Mouse (Mus musculus) right cerebral cortex, postnatal 25 days (tissue): ENCODE data around the gene Hist1h3h.
"Not testable (repeated sequence)": the region's sequence is repeated elsewhere in the genome, so short reads cannot be mapped to it uniquely, and the experiment has no call there.

Experiments
- DNase-seq: peaks from one replicate; pipeline ENCODE4 v3.0.0; 2022

Hist1h3h gene

DNA sequence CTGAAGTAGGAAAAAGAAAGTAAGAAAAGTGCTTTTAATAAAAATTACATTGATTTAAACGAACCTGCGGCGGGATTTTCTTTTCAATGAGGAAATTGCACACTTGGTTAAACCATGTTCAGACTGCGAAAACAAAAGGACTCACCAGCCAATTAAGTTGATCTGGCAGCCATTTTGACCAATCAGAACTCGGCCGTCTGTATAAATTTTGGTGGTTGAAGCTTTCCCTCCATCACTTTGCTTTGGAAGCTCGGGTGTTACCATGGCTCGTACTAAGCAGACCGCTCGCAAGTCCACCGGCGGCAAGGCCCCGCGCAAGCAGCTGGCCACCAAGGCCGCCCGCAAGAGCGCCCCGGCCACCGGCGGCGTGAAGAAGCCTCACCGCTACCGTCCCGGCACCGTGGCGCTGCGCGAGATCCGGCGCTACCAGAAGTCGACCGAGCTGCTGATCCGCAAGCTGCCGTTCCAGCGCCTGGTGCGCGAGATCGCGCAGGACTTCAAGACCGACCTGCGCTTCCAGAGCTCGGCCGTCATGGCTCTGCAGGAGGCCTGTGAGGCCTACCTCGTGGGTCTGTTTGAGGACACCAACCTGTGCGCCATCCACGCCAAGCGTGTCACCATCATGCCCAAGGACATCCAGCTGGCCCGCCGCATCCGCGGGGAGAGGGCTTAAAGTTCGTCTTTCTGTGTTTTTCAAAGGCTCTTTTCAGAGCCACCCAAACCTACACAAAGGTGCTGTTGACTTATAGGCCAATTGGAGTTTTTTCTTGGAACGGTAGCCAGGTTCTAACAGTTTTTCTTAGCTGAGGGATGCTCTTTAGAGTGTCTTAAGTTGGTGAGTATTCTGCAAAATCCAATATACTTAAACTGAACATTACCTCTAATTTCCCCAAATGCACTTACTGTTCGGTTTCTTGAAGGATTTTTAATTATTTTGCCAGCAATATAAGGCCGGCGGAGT lies at the start of gene Hist1h3h:
TSS of gene Hist1h3h (plus strand) at position 263 of the 961 bp plus-strand sequence.
- DNase-seq: peak; percentile 87

DNA sequence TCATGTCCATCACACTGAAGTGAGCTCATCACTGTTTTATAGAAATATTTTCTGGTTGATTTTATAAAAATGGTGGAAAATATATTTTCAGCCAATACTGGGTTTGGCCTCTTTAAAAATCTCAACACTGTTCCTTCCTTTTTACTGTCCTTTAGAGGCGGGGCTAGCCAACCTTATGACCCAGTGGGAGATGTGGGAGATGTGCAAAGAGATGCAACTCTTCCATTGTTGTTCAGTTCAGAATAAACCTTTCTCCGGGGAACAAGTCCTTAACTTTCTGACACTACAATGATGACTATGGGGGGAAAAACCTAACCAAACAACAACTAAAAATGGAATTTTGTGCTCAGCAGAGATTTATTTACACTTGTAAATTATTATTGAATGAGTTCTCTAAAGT lies 40.2 kb upstream of the Hist1h3h start, which contains the start of gene Olfr1360:
TSS of gene Olfr1360 (minus strand) at position 101 of the 400 bp plus-strand sequence.
- no peak for DNase-seq

DNA sequence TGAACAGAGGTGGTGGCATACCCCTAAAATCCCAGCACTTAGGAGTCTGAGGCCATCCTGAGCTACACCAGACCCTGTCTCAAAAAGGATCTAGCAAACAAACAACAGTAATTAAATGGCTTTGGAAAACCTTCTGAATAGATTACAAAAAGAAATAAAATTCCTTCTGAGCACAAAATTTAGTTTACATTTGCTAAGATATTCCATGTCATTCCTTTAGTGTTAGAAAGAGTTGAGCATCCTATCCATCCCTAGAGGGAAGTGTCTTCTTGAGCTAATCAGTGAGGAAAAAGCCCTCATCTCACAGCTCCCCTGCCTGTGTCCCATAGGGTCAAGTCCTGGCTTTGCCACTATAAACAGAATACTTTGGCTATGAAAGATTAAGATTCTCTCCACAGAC lies 19.6 kb upstream of the Hist1h3h start, which contains the start of gene Olfr1359:
TSS of gene Olfr1359 (plus strand) at position 301 of the 400 bp plus-strand sequence.
- no peak for DNase-seq

DNA sequence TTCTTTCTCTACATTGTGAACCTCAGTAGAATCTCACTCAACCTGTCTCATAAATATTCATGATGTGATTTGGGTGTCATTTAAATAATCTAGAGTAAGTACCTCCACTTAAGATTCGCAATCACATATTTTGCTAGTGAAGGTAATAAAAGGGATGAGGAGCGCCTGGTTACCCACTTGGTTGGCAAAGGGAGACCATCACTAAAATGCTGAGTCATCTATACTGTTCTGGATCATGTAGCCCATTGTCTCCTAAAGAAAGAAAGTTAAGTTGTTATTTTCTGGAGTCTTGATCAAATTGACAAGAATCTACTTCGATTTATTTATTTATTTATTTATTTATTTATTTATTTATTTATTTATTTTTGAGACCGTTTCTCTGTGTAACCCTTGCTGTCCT lies 10.8 kb upstream of the Hist1h3h start:
- no peak for DNase-seq

DNA sequence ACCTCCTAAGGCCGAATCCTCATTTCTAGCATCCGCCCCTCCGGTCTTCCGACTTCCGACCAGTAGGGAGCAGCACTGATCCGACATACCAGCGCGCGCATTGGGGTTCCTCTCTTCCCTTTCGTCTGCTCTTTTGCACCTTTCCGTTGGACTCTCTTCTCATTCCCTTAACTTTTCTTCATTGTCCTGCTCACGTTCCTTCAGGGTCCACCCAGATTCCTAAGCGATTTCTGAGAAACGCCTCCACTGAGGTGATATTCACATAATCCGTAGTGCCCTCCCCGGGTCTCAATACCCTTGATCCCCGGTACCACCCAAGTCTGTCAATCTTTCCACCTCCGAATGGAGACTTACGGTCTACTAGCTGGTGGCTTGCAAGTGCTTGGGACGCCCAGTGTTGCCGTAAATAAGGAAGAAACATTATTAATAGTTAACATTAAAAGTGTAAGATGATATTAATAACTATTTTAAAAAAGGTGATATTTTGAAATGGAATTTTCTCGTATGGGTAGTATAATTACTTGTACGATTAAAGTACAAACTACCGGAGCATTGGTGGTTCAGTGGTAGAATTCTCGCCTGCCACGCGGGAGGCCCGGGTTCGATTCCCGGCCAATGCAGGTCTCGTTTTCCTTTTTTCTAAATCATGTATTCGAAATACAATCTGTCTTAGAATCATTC lies 7.3 kb upstream of the Hist1h3h start:
- peak; percentile 87 for DNase-seq

DNA sequence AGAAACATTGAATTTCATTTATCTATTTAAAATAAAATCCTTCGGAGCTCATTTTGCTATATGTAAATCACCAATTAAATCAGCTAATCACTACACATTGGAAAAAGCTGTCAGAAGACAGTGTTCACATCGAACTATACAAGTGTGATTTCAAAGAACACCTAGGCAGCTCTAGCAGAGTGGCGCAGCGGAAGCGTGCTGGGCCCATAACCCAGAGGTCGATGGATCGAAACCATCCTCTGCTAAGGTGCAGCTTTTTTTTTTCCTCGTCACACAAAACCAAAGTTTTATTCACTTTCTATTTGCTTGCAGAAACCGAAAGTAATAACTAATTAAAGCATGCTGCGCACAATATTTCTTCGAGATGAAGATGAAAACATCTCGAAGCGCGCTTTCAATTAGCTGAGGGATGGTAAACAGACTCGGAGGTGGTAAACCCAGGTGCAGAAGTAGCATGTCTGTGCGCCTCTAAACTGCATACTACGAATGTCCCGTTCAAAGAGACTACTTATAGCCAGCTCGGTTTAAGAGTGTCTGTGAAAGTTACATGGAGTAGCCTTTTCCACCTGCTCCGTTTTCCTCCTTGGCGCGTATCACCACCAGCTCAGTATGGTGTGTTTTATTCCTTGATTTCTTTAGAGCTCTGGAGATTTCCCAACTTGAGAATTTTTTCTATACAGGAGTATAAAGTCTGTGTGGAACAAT lies 6.5 kb upstream of the Hist1h3h start:
- DNase-seq: peak; percentile 55

DNA sequence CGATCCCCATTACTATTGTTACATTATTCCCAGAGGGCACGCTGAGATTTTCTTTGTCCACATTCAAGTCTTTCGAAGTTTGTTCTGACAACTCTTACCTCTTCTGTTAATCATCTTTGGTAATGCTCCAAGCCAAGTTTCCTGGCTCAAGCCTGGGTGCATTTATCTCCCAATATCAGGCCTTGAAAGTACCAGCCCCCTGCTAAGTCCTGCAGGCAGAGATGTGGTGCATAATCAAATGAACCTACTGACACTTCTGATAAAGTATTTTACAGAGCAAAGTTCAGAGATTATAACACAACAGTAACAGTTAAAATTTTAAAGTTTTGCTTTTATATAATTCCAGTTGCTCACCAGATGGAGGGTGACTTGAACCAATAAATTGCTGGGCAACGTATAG lies 5.8 kb upstream of the Hist1h3h start:
- DNase-seq: no peak

DNA sequence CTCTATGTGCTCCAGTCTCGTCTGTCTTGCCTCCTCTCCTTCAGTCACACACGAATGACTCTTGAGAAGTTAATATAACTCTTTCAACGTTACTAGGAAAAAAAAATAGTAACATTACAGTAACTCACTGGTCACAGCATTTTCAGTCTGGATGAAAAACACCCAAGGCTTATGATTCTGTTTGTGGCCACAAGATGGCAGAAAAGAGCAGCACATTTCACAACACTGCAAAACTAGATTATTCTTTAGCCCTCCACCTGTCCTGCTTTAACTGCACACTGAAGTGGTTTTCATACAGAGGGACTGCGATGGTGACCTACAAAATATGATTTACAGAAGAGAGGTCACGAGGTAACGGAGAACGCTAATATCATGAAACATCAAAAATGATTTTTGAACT lies 2.7 kb upstream of the Hist1h3h start:
- peak; percentile 55 for DNase-seq

DNA sequence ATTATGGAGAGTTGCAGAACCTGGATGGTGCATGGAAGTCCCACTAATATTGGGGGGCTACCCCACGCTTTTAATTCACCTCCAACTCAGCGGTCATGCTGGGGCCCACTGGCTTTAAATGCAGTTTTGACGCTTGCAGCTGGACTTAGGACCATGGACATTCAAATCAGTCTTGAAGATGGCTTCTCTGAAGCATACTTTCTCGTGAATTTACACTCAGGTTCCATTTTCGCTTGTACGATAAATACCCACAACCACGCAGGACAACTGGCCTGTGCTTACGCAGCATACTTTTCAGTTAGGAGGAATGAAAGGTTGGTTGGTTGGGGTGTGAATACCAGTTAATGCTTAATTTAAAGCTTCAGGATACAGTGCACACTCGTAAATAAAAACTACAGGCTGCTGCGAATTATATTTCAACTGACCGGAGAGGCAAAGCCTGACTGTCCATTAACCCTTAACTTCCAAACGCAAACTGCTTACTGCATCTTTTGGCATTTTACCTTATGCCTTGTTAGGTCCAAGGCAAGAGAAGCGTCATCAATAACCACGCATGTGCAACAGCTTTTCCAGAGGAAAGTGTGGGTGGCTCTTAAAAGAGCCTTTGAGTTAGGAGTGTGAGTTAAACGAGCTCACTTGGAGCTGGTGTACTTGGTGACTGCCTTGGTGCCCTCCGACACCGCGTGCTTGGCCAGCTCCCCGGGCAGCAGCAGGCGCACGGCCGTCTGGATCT lies 2.2 kb upstream of the Hist1h3h start:
- DNase-seq: no peak

DNA sequence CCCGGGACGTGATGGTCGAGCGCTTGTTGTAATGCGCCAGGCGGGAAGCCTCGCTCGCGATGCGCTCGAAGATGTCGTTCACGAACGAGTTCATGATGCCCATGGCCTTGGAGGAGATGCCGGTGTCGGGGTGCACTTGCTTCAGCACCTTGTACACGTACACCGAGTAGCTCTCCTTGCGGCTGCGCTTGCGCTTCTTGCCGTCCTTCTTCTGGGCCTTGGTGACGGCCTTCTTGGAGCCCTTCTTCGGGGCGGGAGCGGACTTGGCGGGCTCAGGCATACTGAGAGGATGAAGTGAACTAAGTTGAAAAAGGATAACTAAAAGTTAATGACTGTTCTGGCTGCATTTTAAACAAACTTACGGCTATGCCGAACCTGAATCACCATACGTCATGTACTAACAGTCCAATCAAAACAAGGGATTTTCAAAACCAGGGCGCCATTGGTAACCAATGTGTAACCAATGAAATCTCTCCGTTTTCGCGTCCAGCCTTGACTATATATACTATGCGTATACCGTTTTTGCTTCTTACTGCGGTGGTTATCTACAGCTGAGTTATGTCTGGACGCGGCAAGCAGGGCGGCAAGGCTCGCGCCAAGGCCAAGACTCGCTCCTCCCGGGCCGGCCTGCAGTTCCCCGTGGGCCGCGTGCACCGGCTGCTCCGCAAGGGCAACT lies 1.5 kb upstream of the Hist1h3h start, which contains the start of the genes Hist1h2bl and Hist1h2ai:
TSS of gene Hist1h2bl (minus strand) at position 280 of the 676 bp plus-strand sequence.
TSS of gene Hist1h2ai (plus strand) at position 559 of the 676 bp plus-strand sequence.
- peak; percentile 81 for DNase-seq

DNA sequence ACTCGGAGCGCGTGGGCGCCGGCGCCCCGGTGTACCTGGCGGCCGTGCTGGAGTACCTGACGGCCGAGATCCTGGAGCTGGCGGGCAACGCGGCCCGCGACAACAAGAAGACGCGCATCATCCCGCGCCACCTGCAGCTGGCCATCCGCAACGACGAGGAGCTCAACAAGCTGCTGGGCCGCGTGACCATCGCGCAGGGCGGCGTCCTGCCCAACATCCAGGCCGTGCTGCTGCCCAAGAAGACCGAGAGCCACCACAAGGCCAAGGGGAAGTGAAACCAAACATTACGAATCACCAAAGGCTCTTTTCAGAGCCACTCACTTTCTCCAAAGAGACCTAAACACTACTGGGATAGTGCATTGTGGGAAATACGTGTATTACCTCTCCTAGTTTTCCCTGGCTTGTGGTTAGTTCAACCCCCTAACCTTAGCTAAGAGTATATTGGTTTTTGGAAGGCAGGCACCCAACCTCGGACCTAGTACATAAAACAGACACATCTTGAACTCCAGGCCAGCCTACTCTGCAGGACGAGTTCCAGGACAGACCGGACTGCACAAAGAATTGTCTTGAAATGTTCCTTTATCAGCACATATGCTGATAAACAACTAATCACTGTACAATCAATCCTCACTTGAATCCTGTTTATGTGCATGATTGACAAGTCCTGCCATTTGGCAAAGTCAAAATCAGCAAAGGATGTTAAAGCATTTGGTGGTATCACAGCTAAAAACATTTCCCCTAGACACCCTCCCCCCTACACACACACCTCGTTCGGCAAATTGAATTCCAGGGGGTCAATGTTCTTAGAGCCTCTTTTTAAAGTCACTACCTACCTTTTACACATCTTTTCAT lies 693 bp upstream of the Hist1h3h start:
- DNase-seq: peak; percentile 8

DNA sequence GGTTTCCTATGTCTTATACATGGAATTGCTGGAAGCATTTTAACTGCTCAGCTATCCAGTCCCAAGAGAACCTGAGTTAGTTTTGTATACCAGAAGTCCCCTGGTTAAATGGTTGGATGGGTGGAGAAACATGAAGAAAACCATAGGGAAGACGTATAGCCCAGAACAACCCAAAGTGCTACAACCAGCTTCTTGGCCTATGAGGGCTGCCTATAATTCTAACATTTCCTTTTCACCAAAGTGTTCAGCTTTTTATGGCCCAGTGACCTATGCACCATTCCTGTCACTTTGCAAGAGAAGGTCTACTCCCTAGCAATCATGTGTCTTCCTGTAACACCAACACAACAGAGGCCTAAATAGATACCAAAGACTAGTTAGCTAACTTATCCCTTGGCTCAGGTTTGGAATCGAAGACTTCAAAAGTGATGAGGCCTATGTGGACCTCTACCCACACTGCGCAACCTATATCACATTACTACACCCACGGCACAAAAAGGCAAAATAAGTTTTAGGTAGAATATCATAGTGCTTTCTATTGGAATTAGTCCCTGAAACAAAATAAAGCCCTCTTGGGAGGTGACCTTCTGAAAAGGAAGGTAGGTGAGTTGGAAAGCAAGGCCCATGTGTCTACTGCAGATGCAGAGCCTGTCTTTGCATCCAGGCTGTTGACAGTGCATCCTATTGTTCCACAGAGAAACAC lies 1.1 kb downstream of the Hist1h3h start:
- DNase-seq: no peak

DNA sequence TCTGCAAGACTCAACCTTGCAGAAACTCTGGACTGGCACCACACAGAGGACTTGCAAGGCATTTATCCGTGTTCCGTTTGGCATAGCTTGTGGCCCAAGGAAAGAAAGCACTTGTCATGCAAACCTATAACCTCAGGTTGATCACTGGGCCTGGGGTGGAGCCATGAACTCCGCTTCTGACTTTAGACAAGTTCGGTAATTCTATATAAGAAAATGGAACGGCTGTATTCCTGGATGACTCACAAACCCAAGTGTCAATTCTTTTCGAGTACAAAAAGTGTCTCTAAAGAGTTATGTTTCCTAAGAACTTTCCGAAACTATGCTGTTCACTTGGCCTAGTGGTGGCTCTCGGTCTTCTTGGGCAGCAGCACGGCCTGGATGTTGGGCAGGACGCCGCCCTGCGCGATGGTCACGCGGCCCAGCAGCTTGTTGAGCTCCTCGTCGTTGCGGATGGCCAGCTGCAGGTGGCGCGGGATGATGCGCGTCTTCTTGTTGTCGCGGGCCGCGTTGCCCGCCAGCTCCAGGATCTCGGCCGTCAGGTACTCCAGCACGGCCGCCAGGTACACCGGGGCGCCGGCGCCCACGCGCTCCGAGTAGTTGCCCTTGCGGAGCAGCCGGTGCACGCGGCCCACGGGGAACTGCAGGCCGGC lies 3.8 kb downstream of the Hist1h3h start:
- not testable (repeated sequence) for DNase-seq

DNA sequence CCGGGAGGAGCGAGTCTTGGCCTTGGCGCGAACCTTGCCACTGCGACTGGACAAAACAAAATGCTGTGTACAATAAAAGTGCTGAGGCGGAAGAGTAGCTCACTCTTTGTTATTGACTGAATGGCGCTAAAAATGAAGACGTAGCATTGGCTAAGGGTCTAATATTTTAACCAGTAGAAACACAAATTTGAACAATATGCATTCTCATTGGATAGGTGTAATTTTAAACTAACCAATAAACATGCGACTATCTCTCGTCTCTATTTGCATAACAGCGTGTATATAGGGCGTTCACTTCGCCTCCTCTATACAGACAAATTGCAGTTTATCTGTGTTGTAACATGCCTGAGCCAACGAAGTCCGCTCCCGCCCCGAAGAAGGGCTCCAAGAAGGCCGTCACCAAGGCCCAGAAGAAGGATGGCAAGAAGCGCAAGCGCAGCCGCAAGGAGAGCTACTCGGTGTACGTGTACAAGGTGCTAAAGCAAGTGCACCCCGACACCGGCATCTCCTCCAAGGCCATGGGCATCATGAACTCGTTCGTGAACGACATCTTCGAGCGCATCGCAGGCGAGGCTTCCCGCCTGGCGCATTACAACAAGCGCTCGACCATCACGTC lies 4.4 kb downstream of the Hist1h3h start, which contains the start of gene Hist1h2bm:
TSS of gene Hist1h2bm (plus strand) at position 288 of the 616 bp plus-strand sequence.
- peak; percentile 54 for DNase-seq

DNA sequence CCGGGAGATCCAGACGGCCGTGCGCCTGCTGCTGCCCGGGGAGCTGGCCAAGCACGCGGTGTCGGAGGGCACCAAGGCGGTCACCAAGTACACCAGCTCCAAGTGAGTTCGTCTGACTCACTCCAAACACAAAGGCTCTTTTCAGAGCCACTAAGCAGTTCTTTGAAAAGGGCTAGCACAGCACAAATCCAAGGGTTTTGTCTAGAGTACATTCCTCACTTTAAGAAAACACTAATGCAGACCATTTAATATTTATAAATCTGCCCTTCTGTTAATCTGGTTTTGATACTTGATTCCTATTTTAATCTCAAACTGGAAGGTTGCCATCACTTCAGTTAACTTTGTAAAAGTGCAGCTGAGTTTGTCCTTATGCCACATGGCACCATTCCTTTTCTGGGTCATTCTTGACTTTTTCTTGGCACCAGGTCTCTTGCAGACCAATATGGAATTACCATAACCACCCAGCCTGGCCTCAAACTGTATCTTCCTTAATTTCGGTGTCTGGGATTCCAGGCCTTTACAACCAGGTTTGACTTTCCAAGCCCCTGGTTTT lies 5.0 kb downstream of the Hist1h3h start:
- DNase-seq: no peak

DNA sequence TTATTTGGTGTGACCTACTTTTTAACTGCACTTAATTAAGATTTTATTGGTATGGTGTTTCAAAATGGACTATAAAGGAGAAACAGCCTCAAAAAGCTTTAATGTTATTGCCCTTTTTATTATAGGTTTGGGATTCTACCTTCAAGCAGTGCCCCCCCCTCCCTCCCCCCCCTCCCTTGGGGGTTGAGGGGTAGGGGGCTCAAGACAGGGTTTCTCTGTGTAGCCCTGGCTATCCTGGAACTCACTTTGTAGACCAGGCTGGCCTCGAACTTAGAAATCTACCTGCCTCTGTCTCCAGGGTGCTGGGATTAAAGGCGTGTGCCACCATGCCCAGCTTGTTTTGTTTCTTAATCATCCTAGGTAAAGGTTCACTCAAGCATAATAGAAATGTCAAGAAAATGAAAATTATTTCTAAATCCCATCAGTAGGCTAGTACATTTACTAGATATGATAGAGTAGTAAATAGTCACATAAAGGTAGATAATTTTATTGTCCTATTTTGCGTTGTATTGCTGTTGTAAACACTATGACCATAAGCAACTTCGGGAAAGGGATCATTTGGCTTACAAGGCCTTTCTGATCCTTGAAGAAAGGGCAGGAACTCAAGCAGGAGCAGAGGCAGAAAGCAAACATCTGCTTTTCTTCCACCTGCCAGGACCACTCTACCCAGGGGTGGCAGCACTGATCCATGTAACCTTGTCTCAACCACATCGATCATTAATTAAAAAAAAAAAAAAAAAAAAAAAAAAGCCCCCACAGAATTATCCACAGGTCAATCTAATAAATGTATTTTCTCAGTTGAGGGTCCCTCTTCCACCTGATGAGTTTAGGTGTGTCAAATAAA lies 5.8 kb downstream of the Hist1h3h start:
- no peak for DNase-seq

DNA sequence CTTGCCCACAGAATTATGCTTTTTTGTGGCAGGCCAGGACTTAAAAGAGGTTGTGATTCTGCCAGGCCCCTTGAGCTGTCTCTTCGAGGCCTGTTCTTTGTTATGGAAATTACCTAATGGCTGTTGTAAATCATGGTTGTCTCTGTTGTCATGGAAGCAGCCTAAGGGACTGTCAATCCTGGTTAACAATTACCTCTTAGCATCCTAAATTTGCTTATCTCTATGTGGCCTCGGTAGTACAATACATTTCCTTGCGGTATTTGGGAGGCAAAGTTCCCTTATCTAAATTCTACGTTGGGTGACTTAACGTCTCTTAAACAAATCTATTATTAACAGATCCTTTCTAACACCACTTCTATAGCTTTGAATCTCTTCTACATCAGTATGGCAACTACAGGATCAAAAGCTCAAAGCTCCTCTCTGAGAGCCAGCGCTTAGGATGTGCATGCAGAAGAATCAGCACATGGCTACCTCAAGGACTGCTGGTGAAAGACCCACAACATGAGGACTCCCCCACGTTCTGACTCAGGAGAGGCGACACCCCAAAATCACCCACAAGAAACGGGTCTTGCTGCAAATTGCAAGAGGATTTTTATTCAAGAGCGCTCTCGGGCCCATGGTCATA lies 10.6 kb downstream of the Hist1h3h start:
- DNase-seq: no peak
